Mouse (Mus musculus) stomach, postnatal 0 days (tissue): ENCODE data around the gene Kalrn. TPM values are rescaled to one million over a fixed set of nuclear protein-coding genes. Genes with fewer than 3 reads are reported as not detected.

ENCODE experiments used
- ATAC-seq: fragments of 200-750 bp; cut with Nextera tagmentation; 2 replicates; pipeline ENCODE4 v1.8.0; 2017; ENCODE audit not compliant: low FRiP score, low TSS enrichment
- DNase-seq: peaks from one replicate; pipeline ENCODE4 v3.0.0-alpha.2; 2016; ENCODE audit warnings: low spot score
- H3K27ac ChIP-seq: fragments of 300-500 bp; sonication (generic); replicated peaks from 2 replicates; pipeline ENCODE4 v1.5.1; 2014; ENCODE audit warnings: mild to moderate bottlenecking, control low read depth
- H3K27me3 ChIP-seq: fragments of 300-500 bp; sonication (generic); 2 replicates; pipeline ENCODE4 v1.6.1; 2014; ENCODE audit warnings: low read length; ENCODE audit not compliant: control insufficient read depth, insufficient read depth
- H3K36me3 ChIP-seq: fragments of 300-500 bp; sonication (generic); 2 replicates; pipeline ENCODE4 v1.6.1; 2014; ENCODE audit warnings: low read length, mixed read lengths; ENCODE audit not compliant: control insufficient read depth, insufficient read depth
- H3K4me1 ChIP-seq: fragments of 300-500 bp; sonication (generic); replicated peaks from 2 replicates; pipeline ENCODE4 v1.6.1; 2014; ENCODE audit warnings: antibody characterized with exemption; ENCODE audit not compliant: control insufficient read depth, insufficient read depth
- H3K4me2 ChIP-seq: fragments of 300-500 bp; sonication (generic); replicated peaks from 2 replicates; pipeline ENCODE4 v1.6.1; 2014; ENCODE audit warnings: low read depth, mild to moderate bottlenecking, control low read depth, moderate library complexity
- H3K4me3 ChIP-seq: fragments of 300-500 bp; sonication (generic); 2 replicates; pipeline ENCODE4 v1.5.1; 2014; ENCODE audit warnings: low read depth, low read length, control low read depth
- H3K9ac ChIP-seq: fragments of 300-500 bp; sonication (generic); 2 replicates; pipeline ENCODE4 v1.6.1; 2014; ENCODE audit warnings: mild to moderate bottlenecking, low read length, control low read depth, mixed read lengths
- H3K9me3 ChIP-seq: fragments of 300-500 bp; sonication (generic); 2 replicates; pipeline ENCODE4 v1.6.1; 2016; ENCODE audit warnings: low read length; ENCODE audit not compliant: control insufficient read depth
- CTCF ChIP-seq: IDR thresholded peaks from 2 replicates; pipeline ENCODE4 v1.5.1; 2016; ENCODE audit warnings: antibody characterized with exemption, low read depth, mild to moderate bottlenecking, moderate library complexity
- EP300 ChIP-seq: optimal IDR thresholded peaks from 2 replicates; pipeline ENCODE3; 2016; ENCODE audit warnings: antibody characterized with exemption
- WGBS: fragments of 180-500 bp; shearing (Covaris S2); extraction: QIAGEN DNeasy Blood & Tissue Kit; methylation state at CpG from one replicate; pipeline ENCODE4 v1.1.7; 2014; 5-methylcytosine and 5-hydroxymethylcytosine counted together
- polyA plus RNA-seq: library from polyadenylated mRNA; unstranded; fragments of >200 nt; fragmentation: Nextera tagmentation; extraction: Ambion mirVana; gene quantifications from 2 replicates; pipeline ENCODE4 v1.2.1, GENCODE M21; 2015

Kalrn gene
- polyA plus RNA-seq, 1 experiment from 2014 or later, result 14.4 TPM

DNA sequence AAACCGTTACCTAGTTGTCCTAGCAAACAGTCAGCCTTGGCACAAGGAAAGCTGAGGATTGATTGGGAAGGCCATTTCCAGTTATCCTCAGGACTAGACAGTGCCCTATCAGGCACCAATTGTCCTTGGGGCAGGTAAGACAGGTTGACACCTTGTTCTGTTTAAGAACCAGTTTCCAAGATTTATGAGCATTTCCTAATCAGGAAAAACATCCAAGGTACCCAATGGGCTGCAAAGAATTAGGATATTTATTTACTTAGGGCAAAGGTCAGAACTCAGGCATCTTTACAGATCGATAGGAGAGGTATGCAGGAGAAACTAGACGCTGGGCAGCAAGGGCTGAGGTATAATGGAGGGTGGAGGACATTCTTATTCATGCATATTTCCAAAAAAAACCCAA, 503.9 kb downstream of the Kalrn start:
- 35% methylated on average over 3 of the region's 3 CpGs for WGBS
- H3K4me3 ChIP-seq, result no peak overlapping the region
- H3K9ac ChIP-seq, result no peak overlapping the region
- no peaks in the 10 kb centered on the region for H3K36me3 ChIP-seq
- no peaks in the 10 kb centered on the region for H3K27me3 ChIP-seq
- ATAC-seq (no peak), DNase-seq (no peak)
- no peaks in the 10 kb centered on the region for H3K9me3 ChIP-seq
- no peak overlapping the region for H3K27ac ChIP-seq
- TF ChIP-seq CTCF, result no peak
- no peak for TF ChIP-seq EP300
- H3K4me1 ChIP-seq, result no peaks in the 10 kb centered on the region
- H3K4me2 ChIP-seq, result no peak overlapping the region

DNA sequence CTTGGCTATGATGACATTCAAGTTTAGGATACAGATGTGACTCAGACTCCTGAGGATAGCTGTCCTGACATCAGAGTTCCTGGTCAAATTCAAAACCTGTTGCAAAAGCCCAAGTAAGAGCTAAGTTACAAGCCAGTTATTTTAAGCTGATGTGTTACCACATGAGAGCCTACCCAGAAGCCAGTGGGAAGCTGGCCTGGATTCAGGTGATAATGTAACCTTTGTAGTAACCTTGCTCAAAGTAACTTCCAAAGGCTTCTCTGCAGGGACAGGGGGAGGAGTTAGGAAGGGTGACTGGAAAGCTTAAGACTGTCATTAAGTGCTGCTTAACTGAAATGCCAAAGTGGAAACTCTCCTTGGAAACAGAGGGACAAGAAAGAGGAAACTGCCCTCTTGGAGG, 506.4 kb downstream of the Kalrn start:
- TF ChIP-seq EP300, result no peak
- no peak for TF ChIP-seq CTCF
- no peaks in the 10 kb centered on the region for H3K4me1 ChIP-seq
- no peak overlapping the region for H3K4me3 ChIP-seq
- H3K27ac ChIP-seq, result no peak overlapping the region
- ATAC-seq (no peak), DNase-seq (no peak)
- no peaks in the 10 kb centered on the region for H3K9me3 ChIP-seq
- H3K27me3 ChIP-seq, result no peaks in the 10 kb centered on the region
- no peak overlapping the region for H3K9ac ChIP-seq
- no peaks in the 10 kb centered on the region for H3K36me3 ChIP-seq
- H3K4me2 ChIP-seq, result no peak overlapping the region

DNA sequence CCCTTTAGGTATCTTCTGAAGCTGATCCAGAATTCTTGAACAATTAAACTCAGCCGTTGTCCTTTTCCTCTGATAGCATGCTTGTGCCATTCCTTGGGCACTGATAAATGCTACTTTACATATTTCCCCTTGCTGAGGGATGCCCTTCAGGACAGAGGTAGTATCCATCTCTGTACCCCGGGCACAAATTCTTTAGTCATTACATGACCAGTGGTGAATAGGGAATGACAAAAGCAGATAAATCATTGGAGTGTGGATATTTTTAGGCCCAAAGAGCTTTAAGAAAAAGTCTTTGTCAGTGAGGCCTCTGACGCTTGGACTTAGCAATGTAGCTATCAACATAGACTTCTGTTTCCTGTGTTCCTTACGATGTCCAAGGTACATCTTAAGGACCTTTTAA, 507.0 kb downstream of the Kalrn start:
- 76% methylated on average over 4 of the region's 4 CpGs for WGBS
- DNase-seq (no peak), ATAC-seq (no peak)
- H3K27me3 ChIP-seq, result no peaks in the 10 kb centered on the region
- H3K36me3 ChIP-seq, result no peaks in the 10 kb centered on the region
- no peak overlapping the region for H3K4me2 ChIP-seq
- no peak for TF ChIP-seq EP300
- TF ChIP-seq CTCF, result no peak
- H3K9me3 ChIP-seq, result no peaks in the 10 kb centered on the region
- H3K9ac ChIP-seq, result no peak overlapping the region
- no peak overlapping the region for H3K27ac ChIP-seq
- no peak overlapping the region for H3K4me3 ChIP-seq
- H3K4me1 ChIP-seq, result no peaks in the 10 kb centered on the region

DNA sequence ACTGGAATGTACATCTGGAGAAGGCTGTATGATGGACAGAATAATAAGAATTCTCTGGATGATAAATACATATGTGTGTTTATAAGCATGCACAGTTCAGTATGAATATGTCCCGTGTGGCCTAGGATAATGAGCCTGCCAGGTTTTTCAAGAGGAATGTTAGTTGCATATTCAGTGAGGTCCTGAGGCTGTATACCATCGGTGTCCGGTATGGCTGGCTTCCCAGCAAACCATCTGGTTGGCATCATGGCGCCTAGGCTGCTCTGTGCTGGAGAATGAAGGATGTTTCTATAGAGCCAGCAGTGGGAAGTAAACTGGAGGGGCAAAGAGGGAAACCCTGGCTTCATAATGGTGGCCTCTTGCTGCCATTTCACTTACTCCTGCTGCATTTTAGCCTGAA, 510.0 kb downstream of the Kalrn start:
- TF ChIP-seq CTCF, result no peak
- no peak for TF ChIP-seq EP300
- Histone ChIP-seq H3K9ac (no peak overlapping the region), H3K9me3 (no peaks in the 10 kb centered on the region), H3K4me3 (no peak overlapping the region), H3K27me3 (no peaks in the 10 kb centered on the region), H3K36me3 (no peaks in the 10 kb centered on the region), H3K4me1 (no peaks in the 10 kb centered on the region), H3K4me2 (no peak overlapping the region), H3K27ac (no peak overlapping the region)
- no peak for DNase-seq
- ATAC-seq, result no peak
- 69% methylated on average over 4 of the region's 4 CpGs for WGBS

DNA sequence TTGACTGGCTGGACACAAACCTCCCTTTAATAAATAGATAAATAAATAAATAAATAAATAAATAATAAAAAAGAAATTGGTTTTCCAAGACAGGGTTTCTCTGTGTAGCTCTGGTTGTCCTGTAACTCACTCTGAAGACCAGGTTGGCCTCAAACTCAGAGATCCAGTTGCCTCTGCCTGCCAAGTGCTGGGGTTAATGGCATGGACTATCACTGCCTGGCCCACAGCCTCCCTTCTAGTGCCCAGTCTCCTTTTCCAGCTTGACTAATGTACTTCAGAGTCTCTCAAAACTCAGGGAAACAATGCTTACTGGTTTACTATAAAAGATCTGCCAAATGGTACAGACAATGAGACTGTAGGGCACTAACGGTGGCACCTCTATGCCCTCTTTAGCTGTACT, 511.7 kb downstream of the Kalrn start:
- Histone ChIP-seq H3K27ac (no peak overlapping the region), H3K4me1 (no peaks in the 10 kb centered on the region), H3K9me3 (no peaks in the 10 kb centered on the region), H3K36me3 (no peaks in the 10 kb centered on the region), H3K4me3 (no peak overlapping the region), H3K9ac (no peak overlapping the region), H3K27me3 (no peaks in the 10 kb centered on the region), H3K4me2 (no peak overlapping the region)
- ATAC-seq, result no peak
- no peak for TF ChIP-seq EP300
- TF ChIP-seq CTCF, result no peak
- WGBS, result 83% methylated on average over 1 of the region's 1 CpGs
- DNase-seq, result no peak

DNA sequence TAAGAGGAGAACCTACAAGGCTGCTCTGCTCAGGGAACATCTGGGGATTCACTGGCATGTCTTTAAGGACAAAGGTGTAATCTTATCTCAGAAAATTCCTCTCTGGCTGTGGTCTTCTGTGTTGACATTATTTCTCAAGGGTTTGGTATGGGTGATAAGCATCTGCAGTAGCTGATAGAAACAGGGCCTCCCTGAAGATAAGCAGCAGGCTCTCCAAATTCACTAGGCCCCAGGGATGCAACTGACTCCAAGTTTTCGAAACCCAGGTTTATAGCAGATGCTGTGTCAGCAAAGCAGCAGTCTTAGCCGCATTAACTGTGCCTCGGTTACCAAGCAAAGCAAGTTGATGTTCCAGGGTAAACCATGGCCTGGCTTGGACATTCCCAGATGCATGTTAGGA, 514.7 kb downstream of the Kalrn start:
- DNase-seq (no peak), ATAC-seq (no peak)
- H3K36me3 ChIP-seq, result peaks cover 6% of the 10 kb centered on the region; the same call in 1 of the 2 replicates
- H3K4me3 ChIP-seq, result no peak overlapping the region
- WGBS, result 42% methylated on average over 3 of the region's 3 CpGs
- H3K27ac ChIP-seq, result no peak overlapping the region
- H3K4me1 ChIP-seq, result no peaks in the 10 kb centered on the region
- H3K4me2 ChIP-seq, result no peak overlapping the region
- no peaks in the 10 kb centered on the region for H3K27me3 ChIP-seq
- TF ChIP-seq CTCF (no peak), EP300 (no peak)
- no peaks in the 10 kb centered on the region for H3K9me3 ChIP-seq
- H3K9ac ChIP-seq, result no peak overlapping the region
